Mouse (Mus musculus) lung, adult 18-20 months (tissue): ENCODE data around the gene Capns1.
A peak's percentile ranks its signal among the peaks of the same experiment; 100 is the strongest.
"Not testable (repeated sequence)": the region's sequence is repeated elsewhere in the genome, so short reads cannot be mapped to it uniquely, and the experiment has no call there.

Experiments
- DNase-seq, 2 experiments: peaks; one replicate each; pipeline ENCODE4 v3.0.0; 2022; ENCODE audit warnings: mixed read lengths in 2 of 2

Gene Capns1

DNA sequence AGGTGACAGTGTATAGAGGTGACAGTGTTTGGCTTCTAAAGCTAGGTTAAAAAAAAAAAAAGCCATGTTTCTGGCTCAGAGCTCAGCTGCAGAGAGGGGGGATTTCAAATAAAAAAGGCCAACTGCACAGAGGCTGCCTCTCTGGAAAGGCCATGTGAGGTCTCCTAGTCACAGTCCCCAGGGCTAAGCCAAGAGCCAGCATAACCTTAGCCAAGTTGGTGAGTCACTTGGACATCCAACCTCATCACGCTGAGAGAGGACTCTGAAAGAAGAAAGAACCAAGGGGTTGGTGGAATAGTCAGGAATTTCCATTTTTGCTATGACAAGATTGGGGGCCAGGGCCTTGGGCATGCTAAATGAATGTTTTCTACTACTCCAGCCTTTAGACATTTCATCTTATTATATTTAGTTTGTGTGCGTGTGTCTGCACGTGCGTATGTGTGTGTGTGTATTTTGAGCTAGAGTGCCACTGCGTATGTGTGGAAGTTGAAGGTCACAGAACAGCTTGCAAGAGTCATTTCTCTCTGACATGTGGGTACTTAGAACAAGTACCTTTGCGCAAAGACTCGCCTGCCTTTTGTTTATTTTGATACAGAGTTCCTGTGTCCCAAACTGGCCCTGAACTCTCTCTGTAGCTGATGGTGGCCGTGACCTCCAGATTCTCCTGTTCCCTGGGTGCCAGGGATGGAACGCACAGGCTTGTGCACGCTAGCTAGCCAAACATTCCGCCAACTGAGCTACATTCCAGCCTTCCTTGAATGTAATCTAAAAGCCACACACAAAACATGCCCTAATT is 4.5 kb upstream of the Capns1 start:
- DNase-seq: no peak

DNA sequence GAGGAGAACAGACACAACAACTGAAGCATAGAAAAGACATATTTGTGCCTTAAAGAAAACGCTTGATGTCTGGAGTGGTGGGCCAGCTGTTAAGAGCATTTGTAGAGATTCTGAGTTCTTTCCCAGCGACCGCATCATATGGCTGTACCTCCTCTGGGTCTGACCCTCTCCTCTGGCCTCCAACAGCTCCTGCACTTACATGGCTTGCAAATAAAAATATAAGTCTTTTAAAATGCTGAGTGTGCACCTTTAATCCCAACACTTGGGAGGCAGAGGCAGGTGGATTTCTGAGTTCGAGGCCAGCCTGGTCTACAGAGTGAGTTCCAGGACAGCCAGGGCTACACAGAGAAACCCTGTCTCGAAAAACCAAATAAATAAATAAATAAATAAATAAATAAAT is 2.0 kb upstream of the Capns1 start:
- not testable (repeated sequence) for DNase-seq

- no peak for DNase-seq
These were observed 1.6 kb upstream of the Capns1 start for GRCm38 (mm10) chr7:30200200-30200599.

GRCm38 (mm10) chr7:30199498-30200139 is 1.0 kb upstream of the Capns1 start:
- DNase-seq: no peak

- DNase-seq: no peak
These were observed 950 bp downstream of the Capns1 start for GRCm38 (mm10) chr7:30197592-30198129.

- DNase-seq: no peak
These were observed 2.4 kb downstream of the Capns1 start for GRCm38 (mm10) chr7:30196171-30196570.

DNA sequence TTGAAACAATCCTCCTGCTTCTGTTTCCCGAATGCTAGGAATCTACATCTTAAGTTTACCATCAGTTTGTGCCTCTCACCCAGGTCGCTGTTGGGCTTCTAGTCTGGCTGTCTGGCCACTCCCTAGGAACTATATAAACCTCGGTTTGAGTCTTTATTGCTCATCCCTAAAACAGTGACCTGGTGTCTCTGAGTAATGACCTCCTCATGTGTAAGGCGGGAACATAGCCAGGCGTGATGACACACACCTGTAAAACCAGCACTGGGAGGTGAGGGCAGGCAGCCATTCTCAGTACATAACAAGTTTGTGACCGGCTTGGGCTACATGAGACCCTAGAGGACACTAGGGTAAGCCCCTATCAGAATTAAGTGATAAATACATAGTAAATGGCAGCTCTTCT is 3.1 kb downstream of the Capns1 start:
- DNase-seq: no peak

GRCm38 (mm10) chr7:30194884-30195283 is 3.7 kb downstream of the Capns1 start:
- peak; percentile 95 to 97 for DNase-seq

- DNase-seq: peak in 1 of 2 experiments; percentile 27
These were observed 4.3 kb downstream of the Capns1 start for GRCm38 (mm10) chr7:30194101-30194831.

GRCm38 (mm10) chr7:30193581-30194100 is 5.0 kb downstream of the Capns1 start:
- DNase-seq: peak; percentile 88

DNA sequence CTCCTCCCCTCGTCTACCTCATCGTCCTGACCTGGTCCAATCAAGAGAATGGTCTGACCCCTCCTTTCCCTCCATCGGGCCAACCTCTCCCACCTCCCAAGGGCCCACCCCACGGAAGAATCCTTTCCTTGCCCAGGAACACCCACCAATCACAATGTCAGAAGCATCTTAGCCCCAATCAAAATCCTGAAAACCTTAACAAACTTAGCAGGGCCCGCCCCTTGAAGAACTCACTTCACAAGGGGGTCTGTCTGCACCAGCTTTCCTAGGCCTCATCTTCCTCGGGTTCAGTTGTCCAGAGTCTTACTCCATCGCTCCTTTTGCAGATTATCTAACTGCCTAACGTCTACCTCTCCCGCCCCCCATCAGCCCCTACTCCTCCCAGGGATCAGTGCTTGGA is 5.6 kb downstream of the Capns1 start:
- DNase-seq: no peak

DNA sequence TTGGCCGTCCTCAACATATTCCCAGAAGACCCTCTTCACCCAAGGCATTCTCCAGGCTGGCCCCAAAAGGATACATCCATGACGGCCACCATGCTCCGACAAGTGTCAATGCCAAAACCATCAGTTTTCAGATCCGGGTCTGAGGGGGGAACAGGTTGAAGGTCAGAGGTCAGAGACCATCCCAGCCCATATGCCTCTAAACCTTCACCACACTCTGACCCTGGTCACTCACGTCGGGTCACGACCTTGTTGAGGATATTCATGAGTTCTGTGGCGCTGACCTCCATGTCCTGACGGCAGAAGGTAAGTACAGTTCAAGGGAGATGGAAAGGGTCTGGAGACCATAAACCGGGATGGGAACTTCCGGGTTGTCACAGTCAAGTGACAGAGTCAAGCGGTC is 6.5 kb downstream of the Capns1 start:
- no peak for DNase-seq

GRCm38 (mm10) chr7:30189116-30189491 is 9.5 kb downstream of the Capns1 start:
- no peak for DNase-seq

DNA sequence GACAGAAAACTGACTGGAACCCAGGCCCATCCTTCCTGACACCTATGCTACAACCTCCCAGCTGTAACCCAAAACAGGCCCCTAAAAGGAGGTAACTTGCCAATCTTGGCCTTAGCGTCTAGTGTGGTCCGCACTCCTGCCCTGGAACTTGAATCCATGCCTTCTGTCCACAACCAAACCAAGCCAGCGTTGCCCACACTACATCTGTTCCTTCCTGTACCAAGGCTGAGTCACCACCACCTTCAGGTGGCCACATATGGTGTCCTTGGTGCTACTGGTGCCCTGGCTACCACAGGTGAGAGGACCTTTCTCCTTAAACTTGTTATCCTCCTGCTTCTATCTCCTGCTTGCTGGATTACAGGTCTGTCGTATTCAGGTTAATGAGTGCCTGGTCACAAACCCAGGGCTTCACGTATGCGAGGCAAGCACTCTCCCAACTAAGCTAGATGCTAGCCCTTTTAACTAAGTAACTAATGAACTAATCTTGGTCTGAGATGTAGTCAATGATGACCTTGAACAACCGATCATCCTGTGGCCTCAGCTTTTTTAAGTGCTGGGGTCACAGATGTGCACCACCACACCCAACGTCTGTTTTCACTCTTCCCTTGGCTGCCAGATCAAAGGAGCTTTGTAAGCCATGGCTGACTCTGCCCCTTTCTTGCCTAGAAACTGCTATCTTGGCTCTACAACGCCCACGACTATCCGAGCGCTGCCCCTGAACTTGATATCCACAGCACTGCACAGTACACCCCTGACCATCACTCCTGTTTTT is 10.1 kb downstream of the Capns1 start:
- DNase-seq: no peak

GRCm38 (mm10) chr7:30184641-30185348 is 13.8 kb downstream of the Capns1 start:
- DNase-seq: no peak

DNA sequence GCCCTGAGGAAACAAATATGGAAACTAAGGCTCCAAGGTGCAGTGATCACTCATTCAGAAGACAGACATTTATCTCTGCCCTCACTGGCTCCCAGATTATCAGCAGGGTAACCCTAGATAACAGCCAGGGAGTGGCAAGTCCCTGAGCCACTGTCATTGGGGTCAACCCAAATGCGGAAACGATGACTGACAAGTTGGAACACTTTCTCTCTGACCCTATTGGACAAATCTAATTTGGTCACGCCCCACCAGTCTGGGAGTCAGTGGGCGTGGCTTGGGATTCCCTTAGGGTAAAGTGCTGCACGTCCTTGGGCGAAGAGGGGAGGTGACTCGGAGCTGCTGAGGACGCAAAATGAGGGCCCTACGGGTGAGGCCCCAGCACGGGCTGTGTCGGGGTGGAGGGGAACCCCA is 14.7 kb downstream of the Capns1 start, which contains the start of gene Cox7a1:
TSS of gene Cox7a1 (plus strand) at position 266 of the 411 bp plus-strand sequence.
- peak; percentile 95 to 96 for DNase-seq

GRCm38 (mm10) chr7:30183189-30183588 is 15.4 kb downstream of the Capns1 start:
- DNase-seq: not testable (repeated sequence)

GRCm38 (mm10) chr7:30181929-30182328 is 16.7 kb downstream of the Capns1 start:
- not testable (repeated sequence) for DNase-seq

- peak; percentile 68 to 77 for DNase-seq
These were observed 17.3 kb downstream of the Capns1 start for GRCm38 (mm10) chr7:30181308-30181707.

DNA sequence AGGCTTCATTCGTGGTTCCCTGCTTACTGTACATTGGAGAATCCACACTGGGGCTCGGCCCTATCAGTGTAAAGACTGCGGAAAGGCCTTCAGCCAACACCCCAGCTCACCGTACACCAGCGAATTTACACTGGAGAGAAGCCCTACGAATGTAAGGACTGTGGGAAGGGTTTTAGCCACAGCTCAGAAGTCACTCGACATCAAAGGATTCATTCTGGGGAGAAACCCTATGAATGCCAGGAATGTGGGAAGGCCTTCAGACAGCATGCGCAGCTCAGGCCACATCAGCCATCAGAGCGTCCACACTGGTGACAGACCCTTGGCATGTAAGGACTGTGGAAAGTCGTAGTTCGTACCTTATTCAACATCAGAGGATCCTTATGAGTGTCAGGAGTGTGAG is 20.4 kb downstream of the Capns1 start:
- no peak for DNase-seq

- DNase-seq: no peak
These were observed 22.1 kb downstream of the Capns1 start for GRCm38 (mm10) chr7:30176474-30176873.
